Mouse (Mus musculus): ENCODE measurements at regions not wholly inside any gene's neighbourhood (a gene's known extent, or its start where the extent isn't known, plus 50 kb on each side); places are given as distances from the start of the nearest gene placed in this dataset.

GRCm38 (mm10) chr8:56682564-56682963, 131.7 kb downstream of the Fbxo8 start:
- DNase-seq (ENCODE audit: extremely low spot score) = no peak

- no peak for DNase-seq (ENCODE audit: extremely low spot score)
Observed at GRCm38 (mm10) chr8:56684352-56684751, 133.5 kb downstream of the Fbxo8 start.

GRCm38 (mm10) chr8:56695436-56695835, 144.5 kb downstream of the Fbxo8 start:
- DNase-seq (ENCODE audit: extremely low spot score) = no peak

DNA sequence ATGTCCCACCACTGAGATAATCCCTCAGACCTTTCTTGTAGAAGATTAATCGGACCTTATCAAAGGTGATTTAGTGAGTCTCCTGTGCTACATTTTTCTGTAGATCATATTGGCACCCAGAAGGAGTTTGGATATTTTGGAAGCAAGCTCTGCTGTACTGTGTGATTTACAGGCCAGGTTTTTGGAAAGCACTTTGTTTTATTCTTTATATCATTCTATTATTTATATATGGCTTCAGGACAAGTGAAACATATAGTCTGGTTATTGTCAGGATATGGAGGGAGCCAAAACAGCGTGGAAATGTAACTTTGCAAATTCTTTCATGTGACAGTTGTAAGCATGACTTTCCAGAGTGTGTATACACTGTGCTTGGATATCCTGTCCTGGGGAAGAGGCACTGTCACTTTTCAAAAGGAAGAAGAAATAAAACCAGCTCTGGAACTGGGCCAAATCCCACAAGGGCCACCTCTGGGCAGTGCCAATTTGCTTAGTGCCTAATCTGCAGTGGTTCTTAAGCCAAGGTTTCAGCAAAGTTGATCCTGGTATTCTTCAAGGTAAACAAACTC, 149.8 kb downstream of the Fbxo8 start:
- DNase-seq (ENCODE audit: extremely low spot score) = no peak

GRCm38 (mm10) chr8:56706377-56706776, 155.5 kb downstream of the Fbxo8 start:
- no peak for DNase-seq (ENCODE audit: extremely low spot score)

DNA sequence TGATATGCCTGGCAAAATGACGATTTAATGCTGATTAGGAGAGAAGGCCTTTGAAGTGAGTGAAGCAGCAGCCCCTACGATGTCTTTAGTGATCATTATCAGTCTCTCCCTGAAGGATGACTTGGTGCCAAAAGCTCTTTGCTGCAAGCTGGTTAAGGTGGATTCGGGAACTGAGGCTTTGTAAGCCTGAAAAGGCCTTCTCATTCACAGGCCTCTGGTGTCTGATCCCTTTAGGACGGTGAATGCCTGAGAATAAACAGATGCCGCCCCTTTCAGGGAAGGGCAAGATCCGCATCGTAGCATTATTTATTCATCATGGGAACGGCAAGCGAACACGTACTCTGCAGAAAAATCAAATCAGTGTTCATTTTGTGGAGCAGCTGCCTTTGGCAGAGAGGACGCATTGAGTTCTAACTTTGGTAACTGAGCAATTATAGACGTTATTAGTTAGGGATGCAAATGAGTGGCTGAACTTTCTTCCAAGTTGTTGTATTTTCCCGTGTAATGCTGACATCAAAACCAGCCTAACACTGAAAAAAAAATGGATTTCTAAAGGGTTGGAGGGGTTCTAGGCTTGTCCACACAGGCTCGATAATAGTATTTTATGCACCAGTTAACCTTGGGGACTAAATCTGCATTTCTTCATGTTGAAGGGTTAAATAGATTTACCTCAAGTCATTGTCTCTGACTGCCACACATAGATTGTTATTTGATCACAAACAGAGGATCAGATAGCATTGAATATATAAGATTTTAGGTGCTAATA, 156.2 kb downstream of the Fbxo8 start:
- peak; percentile 28 for DNase-seq (ENCODE audit: extremely low spot score)

DNA sequence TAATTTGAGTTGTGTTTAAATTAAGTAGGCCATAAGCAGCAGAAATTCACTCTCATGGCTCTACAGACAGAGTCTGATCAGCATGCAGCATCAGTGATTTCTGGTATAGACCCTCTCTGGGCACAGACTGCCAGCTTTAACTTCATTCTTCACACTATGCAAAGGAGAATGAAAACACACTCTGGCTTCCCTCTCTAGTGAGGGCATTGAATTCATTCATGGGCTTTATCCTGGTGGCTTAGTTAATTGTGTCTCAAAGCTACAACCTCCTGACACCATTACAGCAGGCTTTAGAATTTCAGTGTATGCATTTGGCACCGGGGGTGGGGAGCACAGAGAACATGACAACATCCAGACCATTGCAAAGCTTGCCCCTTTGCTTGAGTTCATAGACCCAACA, 169.1 kb downstream of the Fbxo8 start:
- no peak for DNase-seq (ENCODE audit: extremely low spot score)

DNA sequence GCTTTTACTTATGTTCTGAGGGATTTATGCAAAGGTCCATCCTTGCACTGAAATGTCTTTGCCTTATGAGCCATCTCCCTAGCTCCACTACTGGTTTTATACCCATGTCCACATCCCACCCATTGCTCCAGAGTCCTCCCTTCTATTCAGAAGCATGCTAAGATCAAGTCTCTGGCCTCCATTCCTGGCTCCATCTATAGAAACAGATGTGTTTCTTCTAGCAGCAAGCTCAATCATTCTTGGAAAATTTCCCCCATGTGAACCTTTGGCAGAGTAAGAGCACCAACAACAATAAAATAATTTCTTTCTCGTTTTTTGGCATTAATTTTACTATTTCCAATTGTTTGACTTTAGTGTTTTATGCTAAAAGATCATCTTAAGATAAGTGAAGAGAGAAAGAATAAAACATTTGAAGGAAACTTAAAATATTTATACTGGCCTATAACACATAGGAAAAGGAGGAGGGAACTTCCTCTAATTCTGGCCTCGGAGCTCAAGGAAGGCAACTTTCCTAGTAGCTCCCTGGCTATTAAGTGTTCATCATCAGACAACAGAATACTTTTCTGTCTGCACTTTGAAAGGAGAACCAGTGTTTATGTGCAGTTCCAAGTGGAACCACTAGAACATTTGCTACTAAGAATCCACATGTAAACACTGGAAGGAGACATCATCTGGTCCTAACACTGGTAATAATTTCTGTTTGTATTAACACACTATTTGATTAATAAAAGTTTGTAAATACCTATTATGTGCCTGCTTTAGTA, 171.8 kb downstream of the Fbxo8 start:
- DNase-seq (ENCODE audit: extremely low spot score) = no peak

DNA sequence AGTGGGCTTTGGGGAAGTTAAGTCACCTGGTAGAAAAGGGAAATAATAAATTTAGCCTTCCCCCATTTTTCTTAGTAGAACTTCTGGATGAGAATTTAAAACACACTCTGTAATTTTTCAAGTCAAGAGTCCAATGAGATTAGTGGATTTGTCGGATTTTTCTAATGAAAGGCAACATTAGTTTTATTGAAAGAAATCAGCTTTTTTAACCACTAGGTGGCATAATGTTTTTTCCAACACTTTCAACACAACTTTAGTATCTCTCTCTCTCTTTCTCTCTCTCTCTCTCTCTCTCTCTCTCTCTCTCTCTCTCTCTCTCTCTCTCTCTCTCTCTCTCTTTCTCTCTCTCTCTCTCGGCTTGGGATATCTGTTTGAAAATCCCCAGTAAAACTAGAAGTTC, 173.7 kb downstream of the Fbxo8 start:
- no peak for DNase-seq (ENCODE audit: extremely low spot score)

DNA sequence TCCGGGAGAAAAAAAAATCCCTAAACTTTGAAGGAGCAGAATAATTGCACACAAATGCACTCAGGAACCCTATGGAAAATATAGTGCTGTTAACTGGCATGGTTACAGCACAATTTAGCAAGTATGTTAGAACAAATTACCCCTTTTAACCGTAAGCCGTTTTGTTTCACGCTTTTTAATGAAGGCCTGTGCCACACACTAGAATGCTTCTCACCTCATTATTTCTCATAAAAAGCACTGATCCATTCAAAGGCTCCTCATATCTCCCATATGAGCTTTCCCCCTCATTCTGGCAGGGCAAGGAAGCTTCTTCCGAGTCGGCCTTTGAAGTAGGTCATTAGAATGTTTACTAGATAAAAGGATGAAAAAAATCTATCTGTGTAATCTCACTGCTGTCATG, 182.4 kb downstream of the Fbxo8 start:
- DNase-seq (ENCODE audit: extremely low spot score) = no peak

- no peak for DNase-seq (ENCODE audit: extremely low spot score)
Observed at GRCm38 (mm10) chr8:56735021-56735420, 184.1 kb downstream of the Fbxo8 start.

GRCm38 (mm10) chr8:56767034-56767433, 216.1 kb downstream of the Fbxo8 start:
- no peak for DNase-seq (ENCODE audit: extremely low spot score)

- DNase-seq (ENCODE audit: extremely low spot score) = no peak
Observed at GRCm38 (mm10) chr8:56784441-56784840, 233.6 kb downstream of the Fbxo8 start.

DNA sequence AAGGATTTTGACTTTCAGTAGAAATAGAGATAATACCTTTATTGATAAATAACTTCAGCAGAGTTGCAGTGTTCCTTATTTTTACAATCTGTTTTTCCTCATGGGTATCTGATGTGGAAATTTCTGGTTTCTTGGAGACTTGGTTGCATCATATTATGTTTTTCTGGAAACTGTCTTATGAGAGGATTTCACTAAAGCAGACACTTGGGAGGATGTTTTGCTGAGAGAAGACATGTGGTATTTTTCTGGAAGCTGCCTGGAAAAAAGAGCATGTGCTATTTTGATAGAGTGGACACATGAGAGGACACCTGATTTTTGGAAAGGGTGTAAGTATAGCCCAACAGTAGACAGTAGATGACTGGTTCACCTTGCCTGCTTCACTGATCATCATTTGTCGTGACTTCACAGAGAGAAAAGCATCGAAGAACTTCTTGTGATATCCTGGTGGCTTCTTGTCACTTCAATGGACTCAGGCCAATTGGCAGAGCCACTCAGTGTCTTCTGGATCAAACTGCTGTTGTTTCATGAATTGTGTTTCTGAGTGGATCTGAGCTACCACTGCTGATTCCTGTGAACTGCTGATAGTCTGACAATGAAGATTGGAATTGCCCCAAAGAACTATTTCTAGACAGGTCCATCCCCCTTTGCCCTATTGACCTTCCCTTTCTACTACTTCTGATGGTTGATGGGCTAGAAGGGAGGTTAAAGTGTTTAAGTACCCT, 238.8 kb downstream of the Fbxo8 start:
- no peak for DNase-seq (ENCODE audit: extremely low spot score)

GRCm38 (mm10) chr8:56832651-56833050, 281.8 kb downstream of the Fbxo8 start:
- DNase-seq (ENCODE audit: extremely low spot score) = no peak

DNA sequence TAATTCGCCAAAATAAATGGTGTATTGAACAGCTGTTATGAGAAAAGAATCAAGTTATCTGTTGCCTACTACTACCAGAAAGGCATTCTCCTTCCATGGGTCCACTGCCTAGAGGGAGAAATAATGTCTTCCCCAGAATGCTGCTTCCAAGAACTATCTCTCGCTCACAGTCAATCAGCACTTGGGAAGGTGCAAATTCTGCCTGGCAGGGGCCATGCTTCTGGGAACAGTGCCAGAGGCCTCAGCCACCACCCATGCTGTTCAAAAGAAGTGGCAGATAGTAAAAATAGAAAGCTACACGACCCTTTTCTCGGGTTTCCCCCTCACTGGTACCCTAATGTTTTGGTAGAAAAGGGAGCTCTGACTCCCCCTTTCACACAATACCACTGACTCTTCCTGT, 282.2 kb downstream of the Fbxo8 start:
- no peak for DNase-seq (ENCODE audit: extremely low spot score)

DNA sequence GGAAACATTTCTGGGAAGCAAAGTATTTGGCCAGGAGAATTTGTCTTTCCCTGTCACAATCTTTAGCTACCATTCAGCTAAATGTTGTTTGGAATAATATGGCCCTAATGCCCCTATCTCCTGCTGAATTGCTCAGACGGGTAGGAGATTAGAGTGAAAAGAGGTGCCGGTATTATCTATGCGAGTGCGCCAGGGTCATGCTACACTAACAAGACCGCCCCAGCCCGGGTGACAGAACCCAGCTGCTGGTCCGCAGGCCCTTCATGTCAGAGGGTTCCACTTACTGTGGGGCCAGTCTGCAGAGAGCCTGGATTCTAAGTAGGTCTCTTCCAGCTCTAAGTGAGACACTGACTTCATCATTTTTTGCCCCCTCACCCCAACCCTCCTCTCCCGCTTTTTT, 332.6 kb downstream of the Fbxo8 start:
- peak; percentile 26 for DNase-seq (ENCODE audit: extremely low spot score)

GRCm38 (mm10) chr8:56884195-56884594, 333.3 kb downstream of the Fbxo8 start:
- DNase-seq (ENCODE audit: extremely low spot score) = peak; percentile 12

GRCm38 (mm10) chr8:56893638-56894037, 342.7 kb downstream of the Fbxo8 start:
- DNase-seq (ENCODE audit: extremely low spot score) = no peak

GRCm38 (mm10) chr8:56915362-56915761, 364.5 kb downstream of the Fbxo8 start:
- no peak for DNase-seq (ENCODE audit: extremely low spot score)

DNA sequence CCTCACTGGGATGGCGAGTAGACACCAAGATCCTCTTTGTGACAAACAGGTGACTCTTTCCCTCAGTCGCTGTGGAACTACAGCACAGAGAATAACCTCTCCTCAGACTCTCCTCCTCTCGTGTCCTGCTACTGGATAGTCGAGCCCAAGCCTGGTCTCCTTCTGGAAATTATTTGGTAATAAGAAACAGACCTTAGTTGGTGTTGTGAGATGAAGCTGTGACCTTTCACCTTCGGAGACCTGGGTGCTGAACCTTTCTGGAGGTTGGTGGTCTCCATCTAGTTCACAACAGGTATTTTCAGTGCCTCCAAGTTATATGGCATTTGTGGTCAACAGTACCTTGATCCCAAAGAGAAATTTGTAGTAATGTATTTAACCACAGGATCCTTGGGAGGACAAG, 365.1 kb downstream of the Fbxo8 start:
- no peak for DNase-seq (ENCODE audit: extremely low spot score)

DNA sequence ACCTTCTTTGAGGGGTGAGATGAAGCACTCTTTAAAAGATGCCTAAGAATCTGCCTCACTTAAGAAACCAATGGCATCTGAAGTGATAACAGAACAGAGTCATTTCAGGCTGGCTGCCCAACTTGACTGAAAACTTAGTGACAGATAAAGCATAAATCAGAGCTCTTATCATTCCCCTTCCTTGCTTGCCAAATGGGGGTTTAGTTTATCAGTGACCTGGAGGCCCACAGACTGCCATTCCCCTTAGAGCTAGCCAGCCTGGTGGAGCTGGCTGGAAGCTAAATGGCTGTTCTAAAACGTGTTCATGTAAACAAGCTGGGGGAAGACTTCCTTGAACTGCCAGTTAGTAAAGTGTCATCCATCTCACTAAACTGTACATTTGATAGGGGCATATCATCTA, 373.8 kb downstream of the Fbxo8 start:
- no peak for DNase-seq (ENCODE audit: extremely low spot score)
